Comparison of ENCODE assay signal across 26 mouse cellular contexts in genomic region chr2:6532341-6532740, GRCm38 (mm10).
"Had no signal": no experiment of that assay in that cellular context is flagged by ENCODE, and none has a peak within 500 bp of the region (broad histone marks: within the 10 kb centered on the region; RNA-seq: fewer than 3 reads in every experiment).

No protein-coding gene starts in this region.

- ATAC-seq: hindbrain, postnatal 0 days; intestine, embryonic 15.5 days had no signal

- H3K4me2 ChIP-seq: heart, embryonic 11.5 days; heart, embryonic 13.5 days; heart, embryonic 15.5 days; hindbrain, embryonic 13.5 days; hindbrain, embryonic 15.5 days; intestine, embryonic 15.5 days; kidney, embryonic 15.5 days; limb, embryonic 12.5 days; liver, embryonic 11.5 days; liver, embryonic 13.5 days had no signal

- H3K27ac ChIP-seq: heart, embryonic 13.5 days; heart, embryonic 15.5 days; hindbrain, embryonic 13.5 days; hindbrain, embryonic 15.5 days; hindbrain, postnatal 0 days; intestine, embryonic 15.5 days; kidney, embryonic 15.5 days; kidney, postnatal 0 days; limb, embryonic 12.5 days; liver, embryonic 13.5 days had no signal

- H3K36me3 ChIP-seq: heart, embryonic 13.5 days; heart, embryonic 15.5 days; hindbrain, embryonic 13.5 days; hindbrain, embryonic 15.5 days; intestine, embryonic 15.5 days; kidney, embryonic 15.5 days; limb, embryonic 12.5 days; liver, embryonic 13.5 days had no signal

- H3K9ac ChIP-seq: heart, embryonic 13.5 days; heart, embryonic 15.5 days; hindbrain, embryonic 13.5 days; hindbrain, embryonic 15.5 days; intestine, embryonic 15.5 days; kidney, embryonic 15.5 days; limb, embryonic 12.5 days; liver, embryonic 13.5 days had no signal

- H3K27me3 ChIP-seq: heart, embryonic 13.5 days; heart, embryonic 15.5 days; hindbrain, embryonic 13.5 days; hindbrain, embryonic 15.5 days; intestine, embryonic 15.5 days; kidney, embryonic 15.5 days; limb, embryonic 12.5 days; liver, embryonic 13.5 days had no signal

- H3K4me3 ChIP-seq: heart, embryonic 13.5 days; heart, embryonic 15.5 days; hindbrain, embryonic 13.5 days; hindbrain, embryonic 15.5 days; intestine, embryonic 15.5 days; kidney, embryonic 15.5 days; limb, embryonic 12.5 days; liver, embryonic 13.5 days had no signal

- DNase-seq: gastrocnemius, postnatal 14 days; gastrocnemius, postnatal 36 days; heart, adult 18-20 months; heart, postnatal 14 days; heart, postnatal 36 days; kidney, adult 11 months; kidney, adult 2 months; kidney, adult 9 months; kidney, postnatal 14 days; kidney, postnatal 36 days; layer of hippocampus, adult 9-11 months; layer of hippocampus, postnatal 36 days; left cerebral cortex, postnatal 4 days; liver; liver, embryonic 13.5 days had no signal

- H3K9me3 ChIP-seq: heart, embryonic 13.5 days; heart, embryonic 15.5 days; hindbrain, embryonic 13.5 days; hindbrain, embryonic 15.5 days; intestine, embryonic 15.5 days; kidney, embryonic 15.5 days; limb, embryonic 12.5 days; liver, embryonic 13.5 days had no signal

- H3K4me1 ChIP-seq: heart, embryonic 13.5 days; hindbrain, embryonic 15.5 days; intestine, embryonic 15.5 days; kidney, embryonic 15.5 days; limb, embryonic 12.5 days; liver, embryonic 13.5 days had no signal
